Mouse (Mus musculus) cerebellum, postnatal 25 days (tissue): ENCODE measurements around the gene Slc12a3.

Source experiments
- DNase-seq, 2 experiments: peaks; one replicate each; pipeline ENCODE4 v3.0.0; 2021; ENCODE audit warnings: mixed read lengths in 2 of 2

Slc12a3 gene

DNA sequence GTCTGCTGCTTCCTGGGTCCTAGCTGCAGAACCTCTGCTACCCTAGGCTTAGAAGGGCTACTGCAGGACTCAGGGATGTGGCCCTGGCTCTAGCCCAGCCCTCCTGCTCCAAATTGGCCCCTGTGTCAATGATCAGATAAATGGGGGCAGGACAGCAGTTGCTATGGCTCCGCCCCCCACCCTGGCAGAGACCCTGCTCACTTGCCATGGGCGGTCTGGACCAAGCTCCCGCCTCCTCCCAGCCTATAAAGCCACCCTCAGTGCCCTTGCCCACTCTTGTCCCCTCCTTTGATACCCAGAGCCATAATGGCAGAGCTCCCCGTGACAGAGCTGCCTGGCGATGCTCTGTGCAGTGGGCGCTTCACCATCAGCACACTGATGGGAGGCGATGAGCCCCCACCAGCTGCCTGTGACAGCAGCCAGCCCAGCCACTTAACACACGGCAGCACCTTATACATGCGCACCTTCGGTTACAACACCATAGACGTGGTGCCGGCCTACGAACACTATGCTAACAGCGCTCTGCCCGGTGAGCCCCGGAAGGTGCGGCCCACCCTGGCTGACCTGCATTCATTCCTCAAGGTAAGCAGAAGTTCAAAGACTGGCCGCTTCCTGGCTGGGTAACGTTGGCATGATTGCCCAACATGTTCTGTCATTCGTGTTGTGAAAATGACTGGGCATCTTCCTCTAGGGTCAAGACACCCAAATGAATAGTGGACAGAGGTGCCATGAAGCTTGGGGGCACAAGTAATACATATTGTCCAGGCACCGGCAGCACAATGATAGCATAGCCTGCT is at the start of gene Slc12a3:
TSS of gene Slc12a3 (plus strand) at position 270 of the 797 bp plus-strand sequence.
- no peak for DNase-seq

DNA sequence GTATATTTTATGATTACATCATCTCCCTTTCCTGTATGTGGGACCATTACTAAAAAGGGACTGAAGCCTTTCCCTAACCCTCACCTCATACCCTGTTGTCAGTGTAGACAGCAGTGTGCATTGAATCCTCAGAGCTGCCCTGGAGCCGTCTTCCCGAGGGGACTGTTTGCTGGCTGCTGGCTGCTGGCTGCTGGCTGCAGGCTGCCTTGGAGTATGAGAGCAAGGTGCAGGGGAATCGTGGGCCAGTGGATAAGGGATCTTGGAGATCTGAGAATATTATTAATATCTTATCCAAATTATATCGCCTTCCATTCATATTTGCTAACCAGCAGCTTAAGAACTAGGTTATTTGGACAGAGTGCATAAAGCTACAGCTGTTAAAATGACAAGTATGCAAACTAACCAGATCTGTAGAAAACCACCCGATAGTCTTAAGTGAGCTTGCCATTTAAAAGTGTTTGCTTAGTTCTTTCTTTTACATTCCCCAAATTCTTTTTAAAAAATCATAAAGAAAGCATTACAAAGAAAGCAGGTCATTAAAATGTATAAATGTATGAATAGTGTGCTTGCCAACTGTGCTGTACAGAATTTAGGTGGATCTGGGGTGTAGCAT is 48.9 kb upstream of the Slc12a3 start:
- DNase-seq = no peak

- peak; percentile 32 to 43 for DNase-seq
Measured at GRCm38 (mm10) chr8:94282453-94282985, 46.5 kb upstream of the Slc12a3 start.

DNA sequence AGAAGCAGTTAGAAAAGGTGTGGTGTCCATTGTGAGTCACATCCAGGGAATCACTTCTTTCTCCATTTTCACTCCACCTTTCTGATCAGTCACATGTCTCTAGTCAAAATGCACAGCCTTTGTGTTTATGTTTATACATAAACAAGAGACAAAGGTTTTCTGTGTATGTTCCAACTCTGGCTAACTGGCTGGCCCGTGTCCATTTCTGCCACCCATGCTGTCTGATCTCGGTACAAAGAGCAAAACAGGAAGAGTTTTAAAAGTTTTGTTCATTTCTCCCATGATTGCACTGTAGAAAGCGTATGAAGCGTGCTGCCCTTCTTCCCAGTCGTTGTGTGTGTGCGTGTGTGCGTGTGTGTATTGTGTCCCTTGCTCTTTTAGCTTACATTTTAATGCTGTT is 44.8 kb upstream of the Slc12a3 start:
- DNase-seq = no peak

DNA sequence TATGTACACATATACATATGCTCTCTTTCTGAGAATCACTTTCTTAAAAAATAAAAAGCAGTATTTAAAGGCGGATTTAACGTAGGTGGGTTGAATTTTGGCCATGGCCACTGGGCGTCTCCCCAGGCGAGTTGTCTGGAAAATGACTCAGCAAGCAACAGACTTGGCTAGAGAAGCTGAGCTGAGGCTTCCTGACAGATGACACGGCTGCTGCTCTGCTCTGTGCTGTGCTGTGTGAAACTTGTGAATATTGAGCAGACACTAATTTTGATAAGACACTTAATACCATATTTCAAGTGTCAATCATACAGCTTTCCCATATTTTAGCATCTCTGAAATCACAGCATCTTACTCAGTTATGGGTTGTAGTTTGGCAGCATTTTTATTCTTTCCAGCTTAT is 38.4 kb upstream of the Slc12a3 start:
- no peak for DNase-seq

GRCm38 (mm10) chr8:94292072-94292471 is 36.9 kb upstream of the Slc12a3 start:
- DNase-seq = no peak

GRCm38 (mm10) chr8:94292626-94293025 is 36.4 kb upstream of the Slc12a3 start:
- no peak for DNase-seq

GRCm38 (mm10) chr8:94295687-94296086 is 33.3 kb upstream of the Slc12a3 start:
- no peak for DNase-seq

- no peak for DNase-seq
Measured at GRCm38 (mm10) chr8:94296312-94296991, 32.5 kb upstream of the Slc12a3 start.

DNA sequence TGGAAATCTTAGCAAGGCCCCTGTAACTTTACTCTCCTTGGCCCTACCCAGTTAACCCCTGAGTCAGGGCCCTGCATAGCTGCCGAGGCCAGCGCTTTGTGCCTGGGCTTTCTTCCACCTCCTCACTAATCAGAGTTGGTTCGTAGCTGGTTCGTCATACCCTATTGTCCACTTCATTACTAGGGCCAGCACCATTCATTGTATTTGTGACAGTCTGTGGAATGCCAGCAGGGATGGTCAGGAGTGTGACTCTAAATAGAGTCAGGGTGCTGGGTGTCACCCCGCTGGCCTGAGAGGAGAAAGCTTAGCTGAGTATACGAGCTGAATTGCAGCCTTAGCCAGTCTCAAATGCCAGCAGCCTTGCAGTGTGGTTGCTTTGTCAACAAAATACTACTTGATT is 31.9 kb upstream of the Slc12a3 start:
- DNase-seq = no peak

GRCm38 (mm10) chr8:94300809-94301208 is 28.2 kb upstream of the Slc12a3 start:
- DNase-seq = no peak

DNA sequence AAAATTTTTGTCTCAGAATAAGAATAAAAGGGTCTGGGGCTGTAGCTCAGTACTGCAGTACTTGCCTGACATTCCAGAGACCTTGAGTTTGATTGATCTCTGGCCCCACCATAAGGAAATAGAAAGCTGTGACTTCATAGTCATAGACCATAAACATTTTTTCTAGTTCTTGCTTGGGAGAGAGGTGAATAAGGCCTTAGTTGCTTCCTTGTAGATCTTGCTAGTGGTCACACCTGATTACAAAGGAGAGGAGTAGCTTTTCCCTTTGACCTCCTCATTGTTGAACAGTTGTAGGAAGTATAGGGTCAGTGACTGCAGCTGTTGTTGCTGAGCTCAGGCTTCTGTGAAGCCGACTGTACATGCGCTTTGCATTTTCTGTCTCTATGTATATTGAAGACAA is 24.6 kb upstream of the Slc12a3 start:
- no peak for DNase-seq

- DNase-seq = no peak
Measured at GRCm38 (mm10) chr8:94306989-94307513, 21.9 kb upstream of the Slc12a3 start.

- DNase-seq = no peak
Measured at GRCm38 (mm10) chr8:94307652-94308051, 21.3 kb upstream of the Slc12a3 start.

- no peak for DNase-seq
Measured at GRCm38 (mm10) chr8:94314069-94314468, 14.9 kb upstream of the Slc12a3 start.

DNA sequence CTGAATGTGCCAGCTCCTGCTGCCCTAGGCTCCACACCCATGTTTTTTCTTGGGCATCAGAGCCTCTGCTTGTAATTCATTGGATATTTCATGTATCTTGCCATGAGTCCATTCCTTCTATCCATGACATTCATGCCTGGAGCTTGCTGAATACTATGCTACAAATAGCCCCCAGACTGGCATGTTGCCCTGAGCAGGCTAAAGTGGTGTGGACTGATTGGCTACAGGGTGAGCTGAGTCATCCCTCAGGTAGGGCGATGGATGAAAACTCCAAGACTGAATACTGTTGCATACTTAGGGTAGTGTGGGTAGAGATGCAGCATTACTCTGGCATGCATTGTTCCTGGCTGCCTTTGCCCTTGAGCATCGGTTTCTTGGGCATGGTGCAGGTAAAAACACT is 11.8 kb upstream of the Slc12a3 start:
- no peak for DNase-seq

GRCm38 (mm10) chr8:94317691-94318090 is 11.3 kb upstream of the Slc12a3 start:
- DNase-seq = no peak

GRCm38 (mm10) chr8:94320036-94320435 is 9.0 kb upstream of the Slc12a3 start:
- no peak for DNase-seq

DNA sequence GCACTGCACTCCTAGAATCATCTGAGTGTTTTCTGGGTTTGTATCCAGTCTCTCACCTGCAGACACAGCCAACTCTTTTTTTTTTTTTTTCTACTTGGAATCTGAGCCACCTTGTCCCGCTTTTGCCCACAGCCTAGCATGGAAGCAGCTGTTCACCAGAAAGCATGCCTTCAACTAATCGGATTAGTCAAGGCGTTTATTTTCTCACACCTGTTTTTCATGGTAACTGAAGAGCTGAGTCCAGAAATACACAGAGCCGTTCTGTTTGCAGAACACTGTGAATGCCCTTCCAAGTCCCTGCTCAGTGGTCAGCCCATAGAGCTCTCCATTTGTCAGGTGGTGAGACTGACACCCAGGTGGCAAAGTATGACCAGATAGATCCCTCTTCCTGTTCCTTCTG is 6.9 kb upstream of the Slc12a3 start:
- DNase-seq = no peak

DNA sequence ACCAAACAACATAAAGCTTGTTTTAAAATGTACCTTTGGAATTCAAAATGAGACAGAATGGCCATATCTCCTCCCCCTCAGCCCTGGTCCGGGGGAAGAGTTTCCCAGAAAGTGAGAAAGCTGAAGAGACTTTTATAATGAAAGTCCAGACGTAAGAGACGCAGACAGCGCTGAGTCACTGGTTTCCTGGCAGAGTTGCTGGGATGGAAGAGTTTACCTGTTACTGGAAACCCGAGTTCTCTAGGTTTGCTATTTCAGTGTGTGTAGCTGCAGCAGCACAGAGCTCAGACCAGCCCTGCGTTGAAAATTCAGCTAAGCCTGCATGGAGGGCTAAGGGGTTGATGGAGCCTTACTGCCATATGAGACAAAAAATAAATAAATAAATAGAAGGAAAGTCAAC is 6.0 kb upstream of the Slc12a3 start:
- DNase-seq = no peak

GRCm38 (mm10) chr8:94324071-94324470 is 4.9 kb upstream of the Slc12a3 start:
- no peak for DNase-seq

DNA sequence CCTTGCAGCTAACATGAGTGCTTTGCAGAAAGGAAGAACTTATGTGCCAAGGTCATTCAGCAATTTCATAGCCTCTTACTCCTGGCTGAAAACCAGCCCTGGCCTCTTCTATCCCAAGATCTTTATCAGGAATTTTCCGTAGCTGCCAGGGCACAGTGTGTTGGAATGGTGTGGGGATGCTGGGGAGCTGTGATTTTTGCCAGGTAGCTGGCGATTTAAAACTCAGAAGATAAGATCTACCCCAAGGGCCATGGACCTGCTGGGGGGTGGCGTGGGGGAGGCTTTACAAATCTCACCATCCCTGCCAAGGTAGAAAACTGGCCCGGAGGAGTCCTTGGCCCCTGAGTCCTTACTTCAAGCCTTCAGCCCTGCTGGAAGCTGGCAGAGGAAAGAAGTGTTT is 3.0 kb upstream of the Slc12a3 start:
- no peak for DNase-seq

GRCm38 (mm10) chr8:94330733-94331132 is 1.7 kb downstream of the Slc12a3 start:
- DNase-seq = peak; percentile 36 to 57
